Mouse (Mus musculus): ENCODE results near the gene Pigu.

DNA sequence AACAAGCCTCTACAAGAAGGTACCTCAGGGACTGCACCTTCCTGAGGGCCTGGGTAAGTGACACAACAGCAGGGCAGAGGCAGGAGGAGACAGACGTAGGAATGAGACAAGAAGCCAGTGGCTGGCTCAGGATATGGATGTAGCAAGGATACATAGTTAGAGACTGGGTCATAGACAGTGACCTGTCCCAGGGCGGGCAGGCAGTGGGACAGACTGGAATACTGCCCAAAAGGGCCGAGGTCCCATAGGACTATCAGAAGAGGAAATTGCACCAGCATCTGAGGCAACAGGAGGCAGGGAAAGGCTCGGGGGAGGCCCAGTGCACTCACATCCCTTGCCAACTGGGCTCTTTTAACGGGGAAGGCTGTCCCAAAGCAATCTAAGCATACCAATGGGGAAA lies 36.6 kb downstream of the Pigu start:
- TF ChIP-seq POLR2A (IDR thresholded peaks at IDR 0.05; ENCODE audit: control insufficient read depth in 1 of 2, insufficient read depth in 1 of 2, low read depth in 1 of 2, low read length in 2 of 2, poor library complexity in 1 of 2): no peak
- no peak for TF ChIP-seq UBTF (IDR thresholded peaks at IDR 0.05; ENCODE audit: borderline replicate concordance, insufficient read depth, low read depth, low read length)
- no peak for TF ChIP-seq EP300 (IDR thresholded peaks at IDR 0.05; ENCODE audit: low read depth in 1 of 2, low read length in 2 of 2)
- no peak for TF ChIP-seq ZMIZ1 (IDR thresholded peaks at IDR 0.05; ENCODE audit: low read depth, low read length)
- no peak for TF ChIP-seq MYB (IDR thresholded peaks at IDR 0.05; ENCODE audit: low read depth, low read length)
- no peak for TF ChIP-seq CTCF (IDR thresholded peaks at IDR 0.05 in 2 of 3, conservative IDR thresholded peaks at IDR 0.05 in 1 of 3; ENCODE audit: control insufficient read depth in 1 of 3, insufficient read depth in 1 of 3, low read depth in 2 of 3, low read length in 3 of 3, poor library complexity in 1 of 3, severe bottlenecking in 1 of 3)
- no peak for TF ChIP-seq HCFC1 (IDR thresholded peaks at IDR 0.05; ENCODE audit: low read depth, low read length)
- no peak for TF ChIP-seq RCOR1 (IDR thresholded peaks at IDR 0.05; ENCODE audit: low read depth, low read length)
- TF ChIP-seq MEF2A (IDR thresholded peaks at IDR 0.05; ENCODE audit: extremely low read depth, insufficient replicate concordance, low read depth, low read length, poor library complexity, severe bottlenecking): no peak
- TF ChIP-seq GATA1 (IDR thresholded peaks at IDR 0.05; ENCODE audit: low read depth, low read length): no peak
- no peak for TF ChIP-seq ETS1 (IDR thresholded peaks at IDR 0.05; ENCODE audit: low read depth, low read length)
- no peak for TF ChIP-seq E2F4 (IDR thresholded peaks at IDR 0.05; ENCODE audit: borderline replicate concordance, low read depth, low read length)
- no peak for TF ChIP-seq ZC3H11A (IDR thresholded peaks at IDR 0.05; ENCODE audit: low read depth, low read length)
- TF ChIP-seq BHLHE40 (IDR thresholded peaks at IDR 0.05; ENCODE audit: borderline replicate concordance, low read depth, low read length): no peak

Measured in MEL (cell line).